Comparison of ENCODE assay signal across 8 mouse cellular contexts in genomic region chr9:60082107-60082581, GRCm38 (mm10).
A peak's percentile ranks its signal among the peaks of the same experiment; 100 is the strongest.
DNase-seq lines count a peak whose midpoint lies in the region; ATAC-seq and TF ChIP-seq lines count a peak whose summit lies in the region.

No protein-coding gene starts in this region.

- peak overlapping the region; percentile 78; the same call in 1 of the 2 replicates for H3K27ac ChIP-seq in lung, embryonic 14.5 days (ENCODE audit: low read depth)
- H3K27ac ChIP-seq in kidney, postnatal 0 days: 0 out of 2 replicates have a peak overlapping the region, but pooled peaks have one; percentile 5

- H3K27me3 ChIP-seq in lung, embryonic 14.5 days (ENCODE audit: insufficient read depth, low read length): no peaks in the 10 kb centered on the region
- H3K27me3 ChIP-seq in kidney, postnatal 0 days (ENCODE audit: insufficient read depth, low read length): no peaks in the 10 kb centered on the region

- no peak overlapping the region for H3K4me3 ChIP-seq in lung, embryonic 14.5 days (ENCODE audit: low read depth, low read length)
- no peak overlapping the region for H3K4me3 ChIP-seq in lung, adult 2 months (replicated peaks; ENCODE audit: extremely low read depth, low read depth, low read length)
- H3K4me3 ChIP-seq in kidney, postnatal 0 days (replicated peaks; ENCODE audit: low read depth, low read length): no peak overlapping the region

- 0 out of 2 replicates have a peak, but pooled peaks cover 4% of the 10 kb centered on the region for H3K4me1 ChIP-seq in lung, embryonic 14.5 days (ENCODE audit: insufficient read depth)
- H3K4me1 ChIP-seq in lung, adult 2 months (ENCODE audit: control insufficient read depth, insufficient read depth, low read length): no peaks in the 10 kb centered on the region
- peaks cover 4% of the 10 kb centered on the region for H3K4me1 ChIP-seq in kidney, postnatal 0 days (replicated peaks; ENCODE audit: insufficient read depth, low read length)

- no peak for TF ChIP-seq POLR2A in lung, adult 2 months (IDR thresholded peaks at IDR 0.05; ENCODE audit: borderline replicate concordance, extremely low read depth, low read depth, low read length)

- peak; percentile 97 for ATAC-seq in lung, embryonic 14.5 days (ENCODE audit: insufficient read depth)
- peak; percentile 75 for ATAC-seq in kidney, postnatal 0 days (replicated peaks; ENCODE audit: low FRiP score, low read depth)

- H3K4me2 ChIP-seq in lung, embryonic 14.5 days: no peak overlapping the region
- no peak overlapping the region for H3K4me2 ChIP-seq in kidney, postnatal 0 days (ENCODE audit: low read length)

- peak; percentile 93 for DNase-seq in lung, embryonic 14.5 days
- DNase-seq in lung, adult 2 months: no peak
- DNase-seq in embryo, embryonic 11 days: peak; percentile 79
- peak; percentile 74 for DNase-seq in kidney, postnatal 0 days (ENCODE audit: low spot score)
- DNase-seq in retina, postnatal 1 day: peak; percentile 45
- no peak for DNase-seq in cerebellum, adult 8-10 months
- no peak for DNase-seq in thymus, postnatal 25 days
- no peak for DNase-seq in frontal cortex, adult 2 months (ENCODE audit: extremely low spot score in 1 of 2, low spot score in 1 of 2)

- H3K36me3 ChIP-seq in lung, embryonic 14.5 days (ENCODE audit: insufficient read depth): no peaks in the 10 kb centered on the region
- no peaks in the 10 kb centered on the region for H3K36me3 ChIP-seq in kidney, postnatal 0 days (ENCODE audit: insufficient read depth, low read length)

- TF ChIP-seq CTCF in lung, embryonic 14.5 days (IDR thresholded peaks at IDR 0.05; ENCODE audit: low read depth): no peak
- TF ChIP-seq CTCF in lung, adult 2 months (IDR thresholded peaks at IDR 0.05; ENCODE audit: insufficient read depth, low read length): no peak
- no peak for TF ChIP-seq CTCF in kidney, postnatal 0 days (IDR thresholded peaks at IDR 0.05; ENCODE audit: low read depth)

- H3K9ac ChIP-seq in lung, embryonic 14.5 days: no peak overlapping the region
- H3K9ac ChIP-seq in kidney, postnatal 0 days (ENCODE audit: low read depth, low read length): no peak overlapping the region

- H3K9me3 ChIP-seq in lung, embryonic 14.5 days (ENCODE audit: low read depth, low read length): no peaks in the 10 kb centered on the region
- no peaks in the 10 kb centered on the region for H3K9me3 ChIP-seq in kidney, postnatal 0 days (replicated peaks; ENCODE audit: low read length)

- 6% methylated on average over 5 of the region's 5 CpGs for WGBS in lung, embryonic 14.5 days
- WGBS in lung, adult 2 months: 20% methylated on average over 5 of the region's 5 CpGs
- 10% methylated on average over 5 of the region's 5 CpGs for WGBS in kidney, postnatal 0 days

Comparison
In these comparisons a context has a peak if more than half of its experiments do, and no peak if none do; other contexts are left out.
1. DNase-seq: peak in lung, embryonic 14.5 days (single experiment), embryo, embryonic 11 days (single experiment), kidney, postnatal 0 days (single experiment) and retina, postnatal 1 day (single experiment); none in lung, adult 2 months (single experiment), cerebellum, adult 8-10 months (single experiment), thymus, postnatal 25 days (single experiment) and frontal cortex, adult 2 months (0 of 2).